Mouse (Mus musculus) lung, embryonic 14.5 days (tissue): ENCODE results near the gene Catsper2. TPM values are rescaled to one million over a fixed set of nuclear protein-coding genes. Genes with fewer than 3 reads are reported as not detected.

ENCODE experiments used
- ATAC-seq: fragments of 200-750 bp; cut with Nextera tagmentation; 2 replicates; pipeline ENCODE4 v1.8.0; 2017; ENCODE audit warnings: mild to moderate bottlenecking, moderate TSS enrichment, moderate library complexity; ENCODE audit not compliant: insufficient read depth
- DNase-seq: peaks from one replicate; pipeline ENCODE4 v3.0.0-alpha.2; 2015
- H3K27ac ChIP-seq: fragments of 300-500 bp; sonication (generic); 2 replicates; pipeline ENCODE4 v1.5.1; 2014; ENCODE audit warnings: low read depth, mild to moderate bottlenecking, moderate library complexity
- H3K27me3 ChIP-seq: fragments of 300-500 bp; sonication (generic); 2 replicates; pipeline ENCODE4 v1.6.1; 2014; ENCODE audit warnings: low read length, control low read depth; ENCODE audit not compliant: insufficient read depth
- H3K36me3 ChIP-seq: fragments of 300-500 bp; sonication (generic); 2 replicates; pipeline ENCODE4 v1.6.1; 2014; ENCODE audit warnings: control low read depth; ENCODE audit not compliant: insufficient read depth
- H3K4me1 ChIP-seq: fragments of 300-500 bp; sonication (generic); 2 replicates; pipeline ENCODE4 v1.6.1; 2014; ENCODE audit warnings: antibody characterized with exemption, control low read depth; ENCODE audit not compliant: insufficient read depth
- H3K4me2 ChIP-seq: fragments of 300-500 bp; sonication (generic); 2 replicates; pipeline ENCODE4 v1.6.1; 2014; ENCODE audit warnings: mild to moderate bottlenecking
- H3K4me3 ChIP-seq: fragments of 300-500 bp; sonication (generic); 2 replicates; pipeline ENCODE4 v1.5.1; 2014; ENCODE audit warnings: low read depth, low read length
- H3K9ac ChIP-seq: fragments of 300-500 bp; sonication (generic); 2 replicates; pipeline ENCODE4 v1.6.1; 2014
- H3K9me3 ChIP-seq: fragments of 300-500 bp; sonication (generic); 2 replicates; pipeline ENCODE4 v1.6.1; 2016; ENCODE audit warnings: low read depth, low read length, control low read depth
- CTCF ChIP-seq: IDR thresholded peaks from 2 replicates; pipeline ENCODE4 v1.5.1; 2016; ENCODE audit warnings: antibody characterized with exemption, low read depth
- WGBS: fragments of 180-500 bp; shearing (Covaris S2); extraction: QIAGEN DNeasy Blood & Tissue Kit; methylation state at CpG from one replicate; pipeline ENCODE4 v1.1.7; 2014; 5-methylcytosine and 5-hydroxymethylcytosine counted together
- polyA plus RNA-seq: library from polyadenylated mRNA; unstranded; fragments of >200 nt; fragmentation: Nextera tagmentation; extraction: Ambion mirVana; gene quantifications from 2 replicates; pipeline ENCODE4 v1.2.1, GENCODE M21; 2014

The Catsper2 gene
- polyA plus RNA-seq, 1 experiment from 2014 or later = 2.6 TPM

DNA sequence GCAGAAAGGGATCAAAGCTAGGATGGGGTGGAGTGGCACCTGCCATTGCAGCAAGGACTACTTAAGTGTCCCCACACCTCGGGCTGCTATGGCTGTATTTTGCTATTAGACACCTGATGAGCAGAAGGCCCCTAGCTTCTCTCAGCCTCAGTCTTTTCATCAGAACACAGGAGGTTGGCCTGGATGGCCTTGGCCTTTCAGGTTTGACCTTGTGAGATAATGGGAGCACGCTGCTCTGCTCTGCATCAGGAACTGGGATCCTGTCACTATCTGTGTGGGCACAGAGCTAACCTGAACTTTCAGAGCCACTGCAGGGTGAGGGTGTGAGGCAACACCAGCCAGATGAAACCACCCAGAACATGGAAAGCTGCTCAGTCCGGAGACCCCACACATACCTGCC, 41.3 kb downstream of the Catsper2 start:
- no peak for TF ChIP-seq CTCF
- Histone ChIP-seq H3K36me3 (no peaks in the 10 kb centered on the region), H3K9ac (no peak overlapping the region), H3K4me2 (no peak overlapping the region), H3K27ac (no peak overlapping the region), H3K27me3 (no peaks in the 10 kb centered on the region), H3K4me3 (no peak overlapping the region), H3K4me1 (no peaks in the 10 kb centered on the region), H3K9me3 (no peaks in the 10 kb centered on the region)
- no peak for ATAC-seq
- WGBS = 63% methylated on average over 3 of the region's 3 CpGs
- no peak for DNase-seq

- 73% methylated on average over 5 of the region's 5 CpGs for WGBS
- Histone ChIP-seq H3K27me3 (no peaks in the 10 kb centered on the region), H3K9ac (no peak overlapping the region), H3K4me3 (no peak overlapping the region), H3K27ac (no peak overlapping the region), H3K9me3 (no peaks in the 10 kb centered on the region), H3K4me1 (no peaks in the 10 kb centered on the region), H3K36me3 (no peaks in the 10 kb centered on the region), H3K4me2 (no peak overlapping the region)
- DNase-seq = no peak
- ATAC-seq = no peak
- no peak for TF ChIP-seq CTCF
These were observed 42.7 kb downstream of the Catsper2 start for GRCm38 (mm10) chr2:121370921-121371320.

DNA sequence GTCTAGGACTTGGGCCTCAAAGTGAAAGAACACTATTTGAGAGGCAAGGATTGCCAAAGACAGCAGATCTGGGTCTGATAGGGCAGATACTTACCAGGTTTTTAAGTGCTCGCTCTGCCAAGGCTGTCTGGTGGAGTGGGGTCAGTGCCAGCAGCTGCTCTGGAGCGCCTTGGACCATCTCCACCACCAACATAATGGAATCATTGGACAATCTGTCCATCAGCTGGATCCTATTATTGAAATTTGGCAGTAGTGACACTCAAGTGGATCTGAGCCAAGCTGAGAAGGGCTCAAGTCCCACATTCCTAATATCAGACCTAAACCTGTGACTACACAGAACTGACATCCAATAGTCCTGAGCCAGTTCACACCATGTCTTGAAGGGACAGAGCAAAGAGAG, 44.8 kb downstream of the Catsper2 start:
- Histone ChIP-seq H3K9ac (no peak overlapping the region), H3K4me2 (no peak overlapping the region), H3K27me3 (no peaks in the 10 kb centered on the region), H3K9me3 (no peaks in the 10 kb centered on the region), H3K36me3 (no peaks in the 10 kb centered on the region), H3K4me3 (no peak overlapping the region), H3K4me1 (no peaks in the 10 kb centered on the region), H3K27ac (no peak overlapping the region)
- WGBS = 69% methylated on average over 2 of the region's 2 CpGs
- no peak for TF ChIP-seq CTCF
- ATAC-seq = no peak
- DNase-seq = no peak

DNA sequence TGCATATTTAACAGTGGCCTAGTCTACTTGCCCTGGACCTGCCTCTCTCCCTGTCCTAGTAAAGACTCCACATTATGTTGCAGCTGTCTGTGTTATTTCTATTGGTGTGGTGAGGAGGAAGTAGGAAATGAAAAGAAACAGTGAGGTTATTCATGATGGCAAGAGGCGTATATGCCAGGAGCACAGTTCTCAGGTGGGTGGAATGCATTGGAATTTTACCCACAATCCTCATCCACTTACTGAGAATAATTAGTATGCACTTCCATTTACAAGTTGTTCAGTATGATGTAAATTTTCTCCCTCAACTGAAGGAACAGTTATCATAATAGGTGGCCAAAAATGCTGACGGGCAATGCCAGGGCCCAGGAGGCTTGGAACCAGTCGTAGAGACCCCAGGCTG, 49.9 kb downstream of the Catsper2 start:
- H3K27me3 ChIP-seq = peaks cover 10% of the 10 kb centered on the region
- H3K27ac ChIP-seq = no peak overlapping the region
- no peaks in the 10 kb centered on the region for H3K9me3 ChIP-seq
- TF ChIP-seq CTCF = no peak
- ATAC-seq (no peak), DNase-seq (no peak)
- no peaks in the 10 kb centered on the region for H3K36me3 ChIP-seq
- no peak overlapping the region for H3K4me3 ChIP-seq
- H3K4me1 ChIP-seq = no peaks in the 10 kb centered on the region; the same call in 1 of the 2 replicates
- H3K9ac ChIP-seq = no peak overlapping the region
- H3K4me2 ChIP-seq = no peak overlapping the region
- WGBS = 76% methylated on average over 3 of the region's 3 CpGs

GRCm38 (mm10) chr2:121359461-121359860, 54.1 kb downstream of the Catsper2 start:
- Histone ChIP-seq H3K4me1 (no peaks in the 10 kb centered on the region; the same call in 1 of the 2 replicates), H3K36me3 (no peaks in the 10 kb centered on the region), H3K4me2 (no peak overlapping the region), H3K9ac (no peak overlapping the region), H3K9me3 (no peaks in the 10 kb centered on the region), H3K27me3 (peaks cover 18% of the 10 kb centered on the region), H3K27ac (no peak overlapping the region), H3K4me3 (no peak overlapping the region)
- 49% methylated on average over 4 of the region's 4 CpGs for WGBS
- TF ChIP-seq CTCF = no peak
- no peak for DNase-seq
- no peak for ATAC-seq

- H3K4me2 ChIP-seq = peak overlapping the region; percentile 48
- no peaks in the 10 kb centered on the region for H3K36me3 ChIP-seq
- no peak overlapping the region for H3K27ac ChIP-seq
- H3K4me3 ChIP-seq = no peak overlapping the region; the same call in 1 of the 2 replicates
- DNase-seq = peak; percentile 66
- no peak for TF ChIP-seq CTCF
- no peaks in the 10 kb centered on the region; the same call in 1 of the 2 replicates for H3K4me1 ChIP-seq
- peaks cover 18% of the 10 kb centered on the region for H3K27me3 ChIP-seq
- H3K9ac ChIP-seq = no peak overlapping the region
- under 1% methylated on average over 16 of the region's 16 CpGs for WGBS
- ATAC-seq = no peak
- H3K9me3 ChIP-seq = no peaks in the 10 kb centered on the region
These were observed 55.2 kb downstream of the Catsper2 start for GRCm38 (mm10) chr2:121358381-121358780.

GRCm38 (mm10) chr2:121357961-121358360, 55.6 kb downstream of the Catsper2 start:
- peak overlapping the region; percentile 48; the same call in 1 of the 2 replicates for H3K4me2 ChIP-seq
- no peak for ATAC-seq
- 3% methylated on average over 4 of the region's 4 CpGs for WGBS
- no peak for DNase-seq
- H3K9ac ChIP-seq = no peak overlapping the region
- no peaks in the 10 kb centered on the region; the same call in 1 of the 2 replicates for H3K4me1 ChIP-seq
- H3K36me3 ChIP-seq = no peaks in the 10 kb centered on the region
- TF ChIP-seq CTCF = no peak
- no peaks in the 10 kb centered on the region for H3K9me3 ChIP-seq
- H3K27ac ChIP-seq = no peak overlapping the region
- peaks cover 18% of the 10 kb centered on the region for H3K27me3 ChIP-seq
- H3K4me3 ChIP-seq = no peak overlapping the region

- no peaks in the 10 kb centered on the region; the same call in 1 of the 2 replicates for H3K4me1 ChIP-seq
- H3K27me3 ChIP-seq = peaks cover 18% of the 10 kb centered on the region
- 62% methylated on average over 5 of the region's 5 CpGs for WGBS
- no peak within 1 kb of the TSS; the same call in 1 of the 2 replicates for H3K4me3 ChIP-seq
- TF ChIP-seq CTCF = no peak
- H3K9ac ChIP-seq = no peak within 1 kb of the TSS
- peak within 1 kb of the TSS; percentile 48 for H3K4me2 ChIP-seq
- no peak within 1 kb of the TSS for H3K27ac ChIP-seq
- DNase-seq (no peak), ATAC-seq (no peak)
- no peaks in the 10 kb centered on the region for H3K36me3 ChIP-seq
- no peaks in the 10 kb centered on the region for H3K9me3 ChIP-seq
These were observed 56.1 kb downstream of the Catsper2 start, which contains the start of gene Ckmt1 for GRCm38 (mm10) chr2:121357494-121357893. TSS of gene Ckmt1 (plus strand) at chr2:121357714.
